Mouse (Mus musculus) kidney, embryonic 16.5 days (tissue): ENCODE measurements at regions not wholly inside any gene's neighbourhood (a gene's known extent, or its start where the extent isn't known, plus 50 kb on each side); places are given as distances from the start of the nearest gene placed in this dataset.

ENCODE experiments used
- ATAC-seq: fragments of 200-750 bp; cut with Nextera tagmentation; 2 replicates; pipeline ENCODE4 v1.8.0; 2017; ENCODE audit warnings: moderate TSS enrichment; ENCODE audit not compliant: low FRiP score, low TSS enrichment
- H3K27ac ChIP-seq: fragments of 300-500 bp; sonication (generic); 2 replicates; pipeline ENCODE4 v1.5.1; 2014; ENCODE audit warnings: low read length
- H3K27me3 ChIP-seq: fragments of 300-500 bp; sonication (generic); 2 replicates; pipeline ENCODE4 v1.6.1; 2014; ENCODE audit warnings: low read length, control low read depth, mixed read lengths; ENCODE audit not compliant: insufficient read depth
- H3K36me3 ChIP-seq: fragments of 300-500 bp; sonication (generic); 2 replicates; pipeline ENCODE4 v1.6.1; 2014; ENCODE audit warnings: low read length, control low read depth, mixed read lengths; ENCODE audit not compliant: insufficient read depth
- H3K4me1 ChIP-seq: fragments of 300-500 bp; sonication (generic); 2 replicates; pipeline ENCODE4 v1.6.1; 2014; ENCODE audit warnings: low read length, control low read depth, mixed read lengths; ENCODE audit not compliant: insufficient read depth
- H3K4me2 ChIP-seq: fragments of 300-500 bp; sonication (generic); replicated peaks from 2 replicates; pipeline ENCODE4 v1.6.1; 2014; ENCODE audit warnings: low read depth, low read length
- H3K4me3 ChIP-seq: fragments of 300-500 bp; sonication (generic); 2 replicates; pipeline ENCODE4 v1.5.1; 2014; ENCODE audit warnings: mild to moderate bottlenecking, low read length
- H3K9ac ChIP-seq: fragments of 300-500 bp; sonication (generic); replicated peaks from 2 replicates; pipeline ENCODE4 v1.6.1; 2014; ENCODE audit warnings: low read length
- H3K9me3 ChIP-seq: fragments of 300-500 bp; sonication (generic); 2 replicates; pipeline ENCODE4 v1.6.1; 2016; ENCODE audit warnings: low read length, control low read depth
- WGBS: fragments of 180-500 bp; shearing (Covaris S2); extraction: QIAGEN DNeasy Blood & Tissue Kit; methylation state at CpG from one replicate; pipeline ENCODE4 v1.1.7; 2014; 5-methylcytosine and 5-hydroxymethylcytosine counted together

DNA sequence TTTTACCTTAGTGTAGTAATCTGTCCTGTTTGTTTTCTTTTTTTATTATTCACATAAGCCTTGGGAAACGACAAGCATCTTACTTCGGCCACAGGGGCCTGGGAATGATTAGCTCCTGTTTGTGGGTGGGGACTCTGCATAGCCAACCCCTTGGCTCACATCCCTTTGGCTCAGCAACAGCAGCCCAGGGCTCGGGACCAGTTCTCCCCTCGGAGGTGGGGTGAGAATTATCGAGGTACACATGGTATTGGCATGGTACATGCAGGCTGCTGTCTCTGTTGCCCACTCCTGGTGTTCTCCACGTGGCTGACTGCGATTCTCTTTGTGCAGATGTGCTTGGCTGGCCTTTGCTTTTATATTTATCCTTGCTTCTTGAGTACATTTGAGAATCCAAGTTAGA is 65.4 kb upstream of the Gm5148 start:
- no peak overlapping the region for H3K4me3 ChIP-seq
- H3K9me3 ChIP-seq = no peaks in the 10 kb centered on the region
- 73% methylated on average over 7 of the region's 7 CpGs for WGBS
- H3K27me3 ChIP-seq = no peaks in the 10 kb centered on the region
- no peak for ATAC-seq
- H3K36me3 ChIP-seq = no peaks in the 10 kb centered on the region
- H3K4me2 ChIP-seq = no peak overlapping the region
- H3K27ac ChIP-seq = no peak overlapping the region
- H3K4me1 ChIP-seq = peaks cover 19% of the 10 kb centered on the region
- H3K9ac ChIP-seq = no peak overlapping the region

DNA sequence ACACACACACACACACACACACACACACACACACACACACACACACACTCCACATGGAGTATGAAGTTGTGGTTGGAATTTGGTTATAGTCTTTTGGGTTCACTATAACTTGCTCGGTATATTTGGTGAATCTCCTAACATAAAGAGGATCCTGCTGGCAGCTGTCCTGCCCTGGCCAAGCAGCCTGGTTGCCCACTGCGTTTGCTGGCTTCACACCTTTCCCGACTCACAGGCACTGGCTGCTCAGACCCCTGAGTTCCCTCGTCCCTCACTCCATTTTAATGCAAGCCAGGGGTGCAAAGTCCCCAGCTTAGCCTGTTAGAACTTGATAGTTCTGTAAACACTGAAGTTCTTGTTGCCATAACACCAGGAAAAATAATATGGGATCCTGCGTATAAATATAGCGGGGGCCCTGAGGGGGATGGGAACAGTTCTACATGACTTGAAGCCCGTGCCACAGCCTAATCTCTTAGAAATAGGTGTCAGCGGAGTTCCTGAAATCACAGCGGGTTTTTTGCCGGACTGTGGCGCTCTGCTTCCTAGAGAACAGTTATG is 64.9 kb upstream of the Gm5148 start:
- Histone ChIP-seq H3K27ac (no peak overlapping the region), H3K27me3 (no peaks in the 10 kb centered on the region), H3K4me2 (no peak overlapping the region), H3K4me1 (peaks cover 19% of the 10 kb centered on the region), H3K9ac (no peak overlapping the region), H3K4me3 (no peak overlapping the region), H3K9me3 (no peaks in the 10 kb centered on the region), H3K36me3 (no peaks in the 10 kb centered on the region)
- ATAC-seq = no peak
- 74% methylated on average over 11 of the region's 11 CpGs for WGBS

DNA sequence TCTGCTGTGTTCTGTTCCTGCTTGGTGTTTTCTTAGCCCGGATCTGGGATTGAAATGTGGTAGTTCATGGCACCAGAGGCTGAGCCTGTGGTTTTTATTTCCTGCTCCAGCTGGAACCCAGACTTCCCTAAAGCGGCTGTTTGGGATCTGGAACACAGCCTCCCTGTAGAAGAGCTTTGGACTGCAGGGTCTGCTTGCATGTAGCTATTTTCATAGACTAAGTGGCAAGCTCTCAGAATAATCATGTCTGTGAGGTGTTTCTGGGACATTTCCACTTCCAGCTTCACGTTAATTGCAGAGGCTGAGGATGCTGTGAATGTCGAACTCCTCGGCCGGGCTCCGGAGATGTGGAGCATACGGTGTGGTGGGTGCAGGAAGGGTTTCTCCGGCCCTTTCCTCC is 64.1 kb upstream of the Gm5148 start:
- Histone ChIP-seq H3K9me3 (no peaks in the 10 kb centered on the region), H3K36me3 (no peaks in the 10 kb centered on the region), H3K27ac (0 out of 2 replicates have a peak overlapping the region, but pooled peaks have one; percentile 7), H3K4me3 (no peak overlapping the region), H3K4me2 (no peak overlapping the region), H3K27me3 (no peaks in the 10 kb centered on the region), H3K4me1 (peaks cover 19% of the 10 kb centered on the region), H3K9ac (no peak overlapping the region)
- ATAC-seq = peak; percentile 27; the same call in 1 of the 2 replicates
- 62% methylated on average over 9 of the region's 9 CpGs for WGBS

DNA sequence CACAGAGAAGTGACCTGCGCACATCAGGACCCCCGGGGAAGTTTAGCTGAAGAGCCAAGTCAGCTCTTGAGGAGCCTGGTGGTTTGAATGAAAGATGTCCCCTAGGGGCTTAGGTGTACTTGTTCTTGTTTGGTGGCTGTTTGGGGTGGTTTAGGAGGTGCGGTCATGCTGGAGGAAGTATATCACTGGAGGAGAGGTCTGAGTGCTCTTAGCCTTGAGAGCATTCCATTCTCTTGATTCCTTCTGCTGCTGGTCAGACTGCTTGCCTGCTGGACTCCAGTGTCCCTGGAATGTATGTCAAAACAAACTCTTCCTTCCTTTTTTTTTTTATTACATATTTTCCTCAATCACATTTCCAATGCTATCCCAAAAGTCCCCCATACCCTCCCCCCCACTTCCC is 62.5 kb upstream of the Gm5148 start:
- no peak overlapping the region for H3K27ac ChIP-seq
- 87% methylated on average over 3 of the region's 3 CpGs for WGBS
- no peaks in the 10 kb centered on the region for H3K36me3 ChIP-seq
- no peak overlapping the region for H3K9ac ChIP-seq
- no peak overlapping the region for H3K4me2 ChIP-seq
- no peaks in the 10 kb centered on the region for H3K9me3 ChIP-seq
- H3K4me1 ChIP-seq = peaks cover 19% of the 10 kb centered on the region
- H3K4me3 ChIP-seq = no peak overlapping the region
- no peak for ATAC-seq
- no peaks in the 10 kb centered on the region for H3K27me3 ChIP-seq

DNA sequence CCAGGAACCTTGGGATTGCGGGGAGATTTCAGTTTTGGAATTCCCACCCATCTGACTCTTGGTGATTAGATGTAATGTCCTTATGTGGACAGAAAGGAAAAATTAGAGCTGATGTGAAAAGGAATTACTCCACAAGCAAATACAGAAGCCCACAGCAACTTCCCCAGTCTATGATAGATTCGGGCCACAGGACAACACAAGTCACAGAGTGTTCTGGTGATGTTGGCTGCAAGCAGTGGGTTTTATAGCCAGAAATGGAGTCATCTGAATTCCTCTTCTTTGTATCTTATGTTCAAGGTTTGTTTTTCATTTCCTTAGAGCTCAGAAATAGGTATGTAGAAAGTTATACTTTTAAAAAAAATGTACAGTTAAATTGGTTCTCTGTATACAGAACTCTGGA is 56.8 kb upstream of the Gm5148 start:
- Histone ChIP-seq H3K27me3 (no peaks in the 10 kb centered on the region), H3K4me2 (no peak overlapping the region), H3K9ac (no peak overlapping the region), H3K36me3 (no peaks in the 10 kb centered on the region), H3K4me1 (0 out of 2 replicates have a peak, but pooled peaks cover 4% of the 10 kb centered on the region), H3K27ac (no peak overlapping the region), H3K9me3 (no peaks in the 10 kb centered on the region), H3K4me3 (no peak overlapping the region)
- ATAC-seq = no peak
- 95% methylated on average over 2 of the region's 2 CpGs for WGBS

DNA sequence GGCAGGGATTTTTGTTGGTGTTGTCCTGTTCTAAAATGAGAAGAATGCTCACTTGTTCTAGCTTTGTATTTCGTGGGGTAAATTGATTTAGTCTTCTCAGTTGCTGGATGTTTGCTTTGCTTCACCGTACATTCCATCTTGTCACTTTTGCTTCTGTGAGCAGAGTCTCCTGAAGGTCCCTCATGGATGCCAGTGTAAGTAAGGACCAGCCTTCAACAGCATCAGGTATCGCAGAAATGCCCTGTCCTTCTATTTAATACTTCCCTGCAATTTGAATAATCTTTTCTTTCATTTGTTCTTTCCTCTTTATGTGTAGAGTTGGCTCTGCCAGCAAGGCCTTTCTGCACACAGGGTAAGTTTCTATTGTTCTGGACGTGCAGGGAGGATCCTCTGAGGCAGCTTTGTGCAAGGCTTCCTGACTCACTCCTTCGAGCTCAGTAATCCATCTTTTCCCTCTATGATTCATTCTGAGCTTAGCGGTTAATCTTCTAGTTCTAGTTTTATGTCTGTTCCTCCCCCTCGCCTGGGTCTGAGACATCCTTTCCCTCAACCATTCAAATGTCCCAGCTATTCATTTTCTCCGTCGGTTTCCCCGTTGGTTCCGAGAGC is 55.7 kb upstream of the Gm5148 start:
- H3K36me3 ChIP-seq = no peaks in the 10 kb centered on the region
- no peaks in the 10 kb centered on the region for H3K27me3 ChIP-seq
- no peak overlapping the region for H3K27ac ChIP-seq
- H3K9me3 ChIP-seq = no peaks in the 10 kb centered on the region
- ATAC-seq = no peak
- WGBS = 47% methylated on average over 11 of the region's 11 CpGs
- H3K9ac ChIP-seq = no peak overlapping the region
- no peak overlapping the region for H3K4me3 ChIP-seq
- H3K4me1 ChIP-seq = 0 out of 2 replicates have a peak, but pooled peaks cover 4% of the 10 kb centered on the region
- H3K4me2 ChIP-seq = no peak overlapping the region

DNA sequence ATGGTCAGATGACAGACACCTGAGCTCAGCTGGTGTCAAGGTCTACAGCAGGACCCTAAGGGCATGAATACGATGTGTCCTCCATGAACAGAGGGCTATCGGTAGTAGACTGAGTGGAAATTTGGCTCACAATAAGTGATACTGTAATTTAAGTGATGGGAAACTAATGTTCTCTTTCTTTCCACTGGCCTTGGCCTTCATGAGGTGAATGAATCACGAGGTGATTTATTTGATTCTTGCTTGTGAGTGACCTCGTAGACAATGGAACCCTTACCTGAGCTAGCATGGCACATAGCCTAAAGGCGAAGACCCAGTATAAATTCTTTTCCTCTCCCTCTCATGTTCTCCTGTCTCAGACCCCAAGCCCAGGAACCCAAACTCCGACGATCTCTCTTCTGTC is 54.1 kb upstream of the Gm5148 start:
- Histone ChIP-seq H3K4me2 (no peak overlapping the region), H3K9me3 (no peaks in the 10 kb centered on the region), H3K27ac (no peak overlapping the region), H3K27me3 (no peaks in the 10 kb centered on the region), H3K36me3 (no peaks in the 10 kb centered on the region), H3K4me3 (no peak overlapping the region), H3K4me1 (0 out of 2 replicates have a peak, but pooled peaks cover 4% of the 10 kb centered on the region), H3K9ac (no peak overlapping the region)
- 93% methylated on average over 7 of the region's 7 CpGs for WGBS
- no peak for ATAC-seq

DNA sequence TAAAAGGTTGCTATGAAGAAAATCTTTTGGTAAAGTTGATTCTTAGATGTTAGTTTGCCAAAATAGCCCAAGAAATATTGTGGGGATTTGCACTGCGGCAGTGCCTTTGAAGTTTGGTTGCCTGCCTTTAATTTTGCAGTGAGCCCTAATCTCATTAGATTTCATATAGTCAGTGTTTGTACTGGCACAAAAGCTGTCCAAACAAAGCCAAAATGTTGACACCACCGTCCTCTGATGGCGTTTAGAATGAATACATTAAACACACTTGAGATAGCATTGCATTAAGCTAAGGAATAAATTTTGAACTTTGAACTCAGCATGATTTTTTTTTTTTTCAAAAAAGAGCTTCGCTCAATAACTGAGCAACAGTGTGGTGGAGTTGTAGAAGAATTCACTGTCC is 51.9 kb upstream of the Gm5148 start:
- H3K9me3 ChIP-seq = no peaks in the 10 kb centered on the region
- no peak overlapping the region for H3K4me3 ChIP-seq
- H3K4me2 ChIP-seq = no peak overlapping the region
- no peaks in the 10 kb centered on the region for H3K27me3 ChIP-seq
- H3K9ac ChIP-seq = no peak overlapping the region
- WGBS = 56% methylated on average over 4 of the region's 4 CpGs
- H3K36me3 ChIP-seq = no peaks in the 10 kb centered on the region
- no peak for ATAC-seq
- H3K27ac ChIP-seq = no peak overlapping the region
- 0 out of 2 replicates have a peak, but pooled peaks cover 4% of the 10 kb centered on the region for H3K4me1 ChIP-seq
